10 mouse cellular contexts compared by ENCODE assay signal in the genomic region with DNA sequence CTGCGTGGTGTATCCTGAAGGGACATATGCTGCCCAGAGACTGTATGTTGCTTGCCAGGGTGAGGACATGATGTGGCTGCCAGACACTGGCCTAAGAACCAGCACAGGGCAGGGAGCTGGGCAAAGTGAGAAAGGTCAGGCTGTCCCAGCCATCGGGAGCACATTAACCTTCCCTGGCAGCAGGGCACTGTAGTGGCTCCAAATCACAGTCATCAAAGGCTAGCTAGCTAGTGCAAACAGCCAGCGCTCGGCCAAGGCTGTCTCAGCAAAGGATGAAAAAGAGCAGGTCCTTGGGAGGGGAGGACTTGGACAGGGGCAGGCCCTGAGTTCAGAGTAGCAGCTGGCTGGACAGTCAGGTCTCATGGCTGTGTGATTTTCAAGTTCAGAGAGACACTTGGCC.
DNase-seq lines count a peak whose midpoint lies in the region; ATAC-seq and TF ChIP-seq lines count a peak whose summit lies in the region.
"Had no signal": no experiment of that assay in that cellular context is flagged by ENCODE, and none has a peak within 500 bp of the region (broad histone marks: within the 10 kb centered on the region; RNA-seq: fewer than 3 reads in every experiment).

No protein-coding gene starts in this region.

- no peak overlapping the region for H3K4me3 ChIP-seq in embryonic facial prominence, embryonic 12.5 days
- no peak overlapping the region for H3K4me3 ChIP-seq in embryonic facial prominence, embryonic 10.5 days
- no peak overlapping the region for H3K4me3 ChIP-seq in heart, postnatal 0 days (ENCODE audit: low read depth, low read length)
- H3K4me3 ChIP-seq in limb, embryonic 14.5 days (replicated peaks; ENCODE audit: low read length): no peak overlapping the region
- H3K4me3 ChIP-seq: erythroblast, embryonic 14.5 days had no signal

- peak overlapping the region; percentile 50; the same call in 1 of the 2 replicates for H3K27ac ChIP-seq in embryonic facial prominence, embryonic 12.5 days
- no peak overlapping the region for H3K27ac ChIP-seq in embryonic facial prominence, embryonic 10.5 days (replicated peaks)
- H3K27ac ChIP-seq in heart, postnatal 0 days (ENCODE audit: low read depth): no peak overlapping the region
- H3K27ac ChIP-seq in limb, embryonic 14.5 days (replicated peaks; ENCODE audit: low read depth, low read length): peak overlapping the region; percentile 26; the same call in 1 of the 2 replicates

- no peaks in the 10 kb centered on the region for H3K36me3 ChIP-seq in embryonic facial prominence, embryonic 12.5 days
- no peaks in the 10 kb centered on the region for H3K36me3 ChIP-seq in embryonic facial prominence, embryonic 10.5 days (replicated peaks)
- no peaks in the 10 kb centered on the region for H3K36me3 ChIP-seq in heart, postnatal 0 days (replicated peaks; ENCODE audit: control insufficient read depth, insufficient read depth, low read length)
- H3K36me3 ChIP-seq in limb, embryonic 14.5 days (ENCODE audit: control insufficient read depth, insufficient read depth, low read length): 0 out of 2 replicates have a peak, but pooled peaks cover 2% of the 10 kb centered on the region

- WGBS in embryonic facial prominence, embryonic 12.5 days: 62% methylated on average over 4 of the region's 4 CpGs
- 79% methylated on average over 4 of the region's 4 CpGs for WGBS in embryonic facial prominence, embryonic 10.5 days
- WGBS in heart, postnatal 0 days: 41% methylated on average over 4 of the region's 4 CpGs
- WGBS in limb, embryonic 14.5 days: 49% methylated on average over 4 of the region's 4 CpGs

- H3K9me3 ChIP-seq in embryonic facial prominence, embryonic 12.5 days: no peaks in the 10 kb centered on the region
- no peaks in the 10 kb centered on the region for H3K9me3 ChIP-seq in embryonic facial prominence, embryonic 10.5 days
- H3K9me3 ChIP-seq in heart, postnatal 0 days (replicated peaks; ENCODE audit: control insufficient read depth, low read length): no peaks in the 10 kb centered on the region
- no peaks in the 10 kb centered on the region for H3K9me3 ChIP-seq in limb, embryonic 14.5 days (ENCODE audit: control insufficient read depth, low read length)

- TF ChIP-seq POLR2A in limb, embryonic 14.5 days (IDR thresholded peaks at IDR 0.05; ENCODE audit: borderline replicate concordance, extremely low read depth, insufficient read depth, insufficient read length): no peak

- H3K4me1 ChIP-seq in embryonic facial prominence, embryonic 12.5 days: peaks cover 15% of the 10 kb centered on the region; the same call in 1 of the 2 replicates
- peaks cover 27% of the 10 kb centered on the region for H3K4me1 ChIP-seq in embryonic facial prominence, embryonic 10.5 days
- H3K4me1 ChIP-seq in heart, postnatal 0 days (ENCODE audit: control insufficient read depth, insufficient read depth): peaks cover 11% of the 10 kb centered on the region
- peaks cover 33% of the 10 kb centered on the region for H3K4me1 ChIP-seq in limb, embryonic 14.5 days (ENCODE audit: control insufficient read depth, insufficient read depth, low read length)

- no peak for TF ChIP-seq CTCF in heart, postnatal 0 days (IDR thresholded peaks at IDR 0.05; ENCODE audit: low read depth)

- TF ChIP-seq EP300 in heart, postnatal 0 days (IDR thresholded peaks at IDR 0.05; ENCODE audit: low read depth): no peak

- no peak for ATAC-seq in embryonic facial prominence, embryonic 12.5 days (ENCODE audit: insufficient number of reproducible peaks, insufficient read depth, low FRiP score, low TSS enrichment)
- peak; percentile 33; the same call in 1 of the 2 replicates for ATAC-seq in heart, postnatal 0 days (ENCODE audit: insufficient read depth, low read depth)
- ATAC-seq in limb, embryonic 14.5 days (ENCODE audit: low FRiP score, low read depth): no peak

- no peaks in the 10 kb centered on the region for H3K27me3 ChIP-seq in embryonic facial prominence, embryonic 12.5 days
- H3K27me3 ChIP-seq in embryonic facial prominence, embryonic 10.5 days (replicated peaks; ENCODE audit: low read depth, poor library complexity, severe bottlenecking): no peaks in the 10 kb centered on the region
- H3K27me3 ChIP-seq in heart, postnatal 0 days (ENCODE audit: control insufficient read depth, insufficient read depth, low read length): no peaks in the 10 kb centered on the region
- no peaks in the 10 kb centered on the region for H3K27me3 ChIP-seq in limb, embryonic 14.5 days (ENCODE audit: control insufficient read depth, insufficient read depth, low read length)

- no peak for DNase-seq in embryonic facial prominence, embryonic 10.5 days (ENCODE audit: low spot score)
- peak; percentile 86 for DNase-seq in adrenal gland, postnatal 14 days
- no peak for DNase-seq in heart, postnatal 0 days (ENCODE audit: low spot score)
- no peak for DNase-seq in limb, embryonic 14.5 days (ENCODE audit: low spot score)
- no peak for DNase-seq in T-cell, adult 2 months (ENCODE audit: low spot score)
- DNase-seq in cerebellum, adult 8-10 months: no peak
- no peak for DNase-seq in cerebellum, postnatal 36 days
- DNase-seq: lung, postnatal 10 days had no signal

- no peak overlapping the region for H3K4me2 ChIP-seq in embryonic facial prominence, embryonic 12.5 days (replicated peaks)
- H3K4me2 ChIP-seq in heart, postnatal 0 days (ENCODE audit: low read depth, low read length): no peak overlapping the region
- H3K4me2 ChIP-seq in limb, embryonic 14.5 days (replicated peaks; ENCODE audit: low read depth, low read length, severe bottlenecking): no peak overlapping the region

- no peak overlapping the region for H3K9ac ChIP-seq in embryonic facial prominence, embryonic 12.5 days
- H3K9ac ChIP-seq in heart, postnatal 0 days (replicated peaks; ENCODE audit: low read depth, low read length): no peak overlapping the region
- no peak overlapping the region for H3K9ac ChIP-seq in limb, embryonic 14.5 days (ENCODE audit: low read depth, low read length, severe bottlenecking)

Comparison
In these comparisons a context has a peak if more than half of its experiments do, and no peak if none do; other contexts are left out.
1. H3K27ac ChIP-seq: peak in embryonic facial prominence, embryonic 12.5 days (single experiment) and limb, embryonic 14.5 days (single experiment); none in embryonic facial prominence, embryonic 10.5 days (single experiment) and heart, postnatal 0 days (single experiment).